Mouse (Mus musculus) testis, adult 2 months (tissue): ENCODE measurements around the gene 1810009A15Rik.

Source experiments
- CTCF ChIP-seq: fragments of 200-500 bp; IDR thresholded peaks from 2 replicates; pipeline ENCODE4 v1.5.1; 2012; ENCODE audit warnings: low read depth, mild to moderate bottlenecking, inconsistent platforms, low read length, moderate library complexity; ENCODE audit not compliant: control insufficient read depth, insufficient read depth, insufficient replicate concordance
- POLR2A ChIP-seq: fragments of 200-500 bp; IDR thresholded peaks from 2 replicates; pipeline ENCODE4 v1.6.1; 2012; ENCODE audit warnings: low read depth, mild to moderate bottlenecking, inconsistent platforms, low read length, moderate library complexity; ENCODE audit not compliant: control insufficient read depth

DNA sequence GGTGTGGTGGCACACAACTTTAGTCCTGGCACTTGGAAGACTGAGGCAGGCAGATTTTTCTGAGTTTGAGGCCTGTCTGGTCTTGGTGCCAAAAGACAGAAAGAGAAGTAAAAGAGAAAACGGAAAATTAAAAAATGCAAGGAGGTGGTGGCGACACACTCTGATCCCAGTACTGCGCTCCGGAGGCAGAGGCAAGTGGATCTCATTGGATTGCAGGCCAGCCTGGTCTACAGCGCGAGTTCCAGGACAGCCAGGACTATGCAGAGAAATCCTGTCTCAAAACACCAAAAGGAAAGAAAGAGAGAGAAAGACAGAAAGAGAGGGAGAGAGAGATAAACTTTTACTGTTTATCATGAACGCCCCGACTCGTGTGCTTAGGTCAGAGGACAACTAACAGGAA lies 17.8 kb upstream of the 1810009A15Rik start:
- no peak for TF ChIP-seq CTCF
- no peak for TF ChIP-seq POLR2A
